Mouse (Mus musculus) kidney, postnatal 0 days (tissue): ENCODE results near the gene Smpdl3a. TPM values are rescaled to one million over a fixed set of nuclear protein-coding genes. Genes with fewer than 3 reads are reported as not detected.

Source experiments
- ATAC-seq: fragments of 200-750 bp; cut with Nextera tagmentation; replicated peaks from 2 replicates; pipeline ENCODE4 v1.8.0; 2017; ENCODE audit warnings: low read depth, moderate number of reproducible peaks, moderate TSS enrichment, moderate library complexity; ENCODE audit not compliant: low FRiP score
- DNase-seq: peaks from one replicate; pipeline ENCODE4 v3.0.0-alpha.2; 2016; ENCODE audit warnings: low spot score
- H3K27ac ChIP-seq: fragments of 300-500 bp; sonication (generic); 2 replicates; pipeline ENCODE4 v1.5.1; 2014; ENCODE audit warnings: mild to moderate bottlenecking
- H3K27me3 ChIP-seq: fragments of 300-500 bp; sonication (generic); 2 replicates; pipeline ENCODE4 v1.6.1; 2014; ENCODE audit warnings: low read length, mixed read lengths; ENCODE audit not compliant: insufficient read depth
- H3K36me3 ChIP-seq: fragments of 300-500 bp; sonication (generic); 2 replicates; pipeline ENCODE4 v1.6.1; 2014; ENCODE audit warnings: low read length, mixed read lengths; ENCODE audit not compliant: insufficient read depth
- H3K4me1 ChIP-seq: fragments of 300-500 bp; sonication (generic); replicated peaks from 2 replicates; pipeline ENCODE4 v1.6.1; 2014; ENCODE audit warnings: antibody characterized with exemption, low read length, mixed read lengths; ENCODE audit not compliant: insufficient read depth
- H3K4me2 ChIP-seq: fragments of 300-500 bp; sonication (generic); 2 replicates; pipeline ENCODE4 v1.6.1; 2014; ENCODE audit warnings: mild to moderate bottlenecking, low read length, moderate library complexity, mixed read lengths
- H3K4me3 ChIP-seq: fragments of 300-500 bp; sonication (generic); replicated peaks from 2 replicates; pipeline ENCODE4 v1.5.1; 2014; ENCODE audit warnings: low read depth, low read length
- H3K9ac ChIP-seq: fragments of 300-500 bp; sonication (generic); 2 replicates; pipeline ENCODE4 v1.6.1; 2014; ENCODE audit warnings: low read depth, low read length
- H3K9me3 ChIP-seq: fragments of 300-500 bp; sonication (generic); replicated peaks from 2 replicates; pipeline ENCODE4 v1.6.1; 2016; ENCODE audit warnings: low read length, inconsistent platforms, mixed read lengths
- CTCF ChIP-seq: IDR thresholded peaks from 2 replicates; pipeline ENCODE4 v1.5.1; 2016; ENCODE audit warnings: antibody characterized with exemption, low read depth, mild to moderate bottlenecking, moderate library complexity
- WGBS: fragments of 180-500 bp; shearing (Covaris S2); extraction: QIAGEN DNeasy Blood & Tissue Kit; methylation state at CpG from one replicate; pipeline ENCODE4 v1.1.7; 2014; 5-methylcytosine and 5-hydroxymethylcytosine counted together
- polyA plus RNA-seq: library from polyadenylated mRNA; unstranded; fragments of >200 nt; fragmentation: Nextera tagmentation; extraction: Ambion mirVana; gene quantifications from 2 replicates; pipeline ENCODE4 v1.2.1, GENCODE M21; 2015

Smpdl3a gene
- polyA plus RNA-seq, 1 experiment from 2014 or later: 77.2 TPM

DNA sequence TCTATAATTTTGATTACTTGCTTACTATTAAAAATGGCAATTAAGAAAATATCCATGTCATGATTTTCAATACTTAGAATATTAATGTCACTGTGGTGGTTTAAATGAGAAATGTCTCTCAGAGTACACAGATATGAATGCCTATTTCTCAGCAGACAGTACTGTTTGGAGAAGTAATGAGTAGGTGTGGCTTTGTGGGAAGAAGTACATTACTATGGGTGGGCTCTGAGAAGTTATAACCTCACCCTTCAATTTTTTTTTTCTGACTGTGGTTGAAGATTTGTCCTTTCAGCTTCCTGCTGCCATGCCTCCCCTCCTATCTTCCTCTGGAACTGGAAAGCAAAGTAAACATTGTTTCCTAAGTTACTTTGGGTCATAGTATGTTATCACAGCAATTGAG lies 41.8 kb downstream of the Smpdl3a start:
- no peak for TF ChIP-seq CTCF
- H3K4me3 ChIP-seq: no peak overlapping the region
- H3K27ac ChIP-seq: no peak overlapping the region
- H3K9me3 ChIP-seq: no peaks in the 10 kb centered on the region
- H3K4me2 ChIP-seq: no peak overlapping the region
- DNase-seq (no peak), ATAC-seq (no peak)
- no peaks in the 10 kb centered on the region for H3K4me1 ChIP-seq
- H3K9ac ChIP-seq: no peak overlapping the region
- H3K27me3 ChIP-seq: no peaks in the 10 kb centered on the region
- no peaks in the 10 kb centered on the region for H3K36me3 ChIP-seq

DNA sequence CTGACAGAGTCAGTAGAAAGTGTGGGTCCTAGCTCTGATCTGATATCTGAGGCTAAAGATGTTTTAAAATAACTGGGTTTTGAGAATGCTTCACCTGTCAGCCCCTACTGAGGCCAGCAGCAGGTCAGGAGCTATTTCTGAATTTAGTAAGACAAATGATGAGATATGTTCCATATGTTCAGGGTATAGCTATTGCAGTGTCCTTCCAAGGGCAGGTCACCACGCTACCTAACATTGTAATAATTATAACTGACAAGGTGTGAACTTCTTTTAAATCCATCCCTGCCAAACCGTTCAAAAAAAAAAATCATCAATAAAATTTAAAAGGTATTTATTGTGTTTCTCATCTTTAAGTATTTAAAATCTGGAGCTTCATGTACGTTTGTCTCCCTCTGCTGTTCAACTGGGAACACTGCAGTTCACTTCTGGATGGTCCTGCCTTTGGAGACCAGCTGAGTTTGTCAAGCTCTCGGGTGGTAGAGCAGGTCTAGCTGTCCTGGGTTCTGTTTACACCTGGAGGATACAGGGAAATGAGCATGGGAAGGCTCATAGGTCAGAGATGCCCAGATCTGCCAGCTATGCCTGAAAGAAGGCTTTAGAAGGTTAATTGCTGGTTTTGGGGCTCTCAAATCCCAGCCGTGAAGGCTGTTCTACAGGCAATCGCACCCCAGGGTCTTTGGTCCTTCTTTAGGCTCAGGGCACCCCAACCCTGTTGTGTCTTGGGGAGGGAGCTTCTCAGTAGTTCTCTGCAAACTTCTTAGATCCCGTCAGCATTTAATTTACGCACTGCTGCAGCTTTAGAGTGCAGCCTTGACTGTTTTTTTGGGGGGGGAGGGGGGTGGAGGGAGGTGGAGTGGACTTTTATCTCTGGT lies 47.7 kb downstream of the Smpdl3a start:
- ATAC-seq: no peak
- Histone ChIP-seq H3K27me3 (no peaks in the 10 kb centered on the region), H3K36me3 (no peaks in the 10 kb centered on the region), H3K4me3 (no peak overlapping the region), H3K4me2 (no peak overlapping the region), H3K9ac (no peak overlapping the region), H3K9me3 (no peaks in the 10 kb centered on the region), H3K4me1 (no peaks in the 10 kb centered on the region), H3K27ac (no peak overlapping the region)
- TF ChIP-seq CTCF: peak; percentile 91
- DNase-seq: peak; percentile 79
- 37% methylated on average over 8 of the region's 8 CpGs for WGBS

DNA sequence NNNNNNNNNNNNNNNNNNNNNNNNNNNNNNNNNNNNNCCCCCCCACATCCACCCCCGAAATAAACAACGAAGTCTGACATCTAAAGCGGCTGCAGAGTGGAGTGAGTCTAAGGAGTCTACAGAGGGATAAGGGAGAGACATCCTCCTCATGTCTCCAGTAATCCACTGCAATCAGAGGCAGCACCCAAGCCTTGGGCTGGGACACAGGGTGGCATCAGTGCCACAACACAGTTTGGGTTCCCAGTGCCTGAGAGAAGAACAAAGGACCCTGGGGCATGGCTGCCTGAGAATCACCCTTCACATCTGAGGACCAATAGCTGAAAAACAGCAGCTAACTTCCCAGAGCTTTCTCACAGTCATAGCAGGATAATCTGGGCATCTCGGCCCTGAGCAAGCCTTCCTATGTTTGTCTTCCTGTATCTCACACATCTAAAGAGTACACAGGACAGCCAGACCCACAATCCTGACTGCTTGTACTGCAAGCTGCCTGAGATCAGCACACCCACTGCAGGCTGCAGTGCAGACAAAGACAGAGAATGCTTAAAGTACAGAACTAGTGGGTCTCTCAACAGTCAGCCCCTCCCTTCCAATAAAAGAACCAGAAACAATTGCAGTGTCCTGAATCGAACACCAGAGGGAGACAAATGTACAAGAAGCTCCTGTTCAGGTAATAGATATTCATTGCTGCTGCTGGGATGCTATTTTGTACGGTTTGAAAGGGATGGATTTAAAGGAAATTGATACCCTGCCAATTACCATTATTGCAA lies 54.0 kb downstream of the Smpdl3a start:
- WGBS: 55% methylated on average over 6 of the region's 6 CpGs
- DNase-seq: peak; percentile 75
- Histone ChIP-seq H3K9ac (no peak overlapping the region), H3K4me2 (no peak overlapping the region), H3K4me3 (no peak overlapping the region), H3K9me3 (no peaks in the 10 kb centered on the region), H3K36me3 (no peaks in the 10 kb centered on the region), H3K27ac (no peak overlapping the region), H3K4me1 (no peaks in the 10 kb centered on the region), H3K27me3 (no peaks in the 10 kb centered on the region)
- peak; percentile 91 for TF ChIP-seq CTCF
- ATAC-seq: no peak; the same call in 1 of the 2 replicates

Other genes starting within 250 kb of the Smpdl3a start
- 5.6 and 7.0 TPM in 2 replicates for gene Pkib, start 162.4 kb upstream of the Smpdl3a start, polyA plus RNA-seq
- gene Fabp7, start 9.5 kb upstream of the Smpdl3a start, polyA plus RNA-seq: 5.1 and 6.4 TPM in 2 replicates